8 mouse cellular contexts compared by ENCODE assay signal in genomic region chr2:168080431-168081246, GRCm38 (mm10). TPM values are rescaled to one million over a fixed set of nuclear protein-coding genes. Genes with fewer than 3 reads are reported as not detected.
DNase-seq lines count a peak whose midpoint lies in the region; ATAC-seq lines count a peak whose summit lies in the region.

Gene Pard6b, plus strand, starts transcription at chr2:168081004.

- peak; percentile 97 for DNase-seq in adrenal gland, adult (ENCODE audit: inconsistent age in 2 of 2, low spot score in 1 of 2)
- DNase-seq in embryo, embryonic 10.5 days (ENCODE audit: low spot score) = peak; percentile 98
- peak; percentile 90 for DNase-seq in gastrocnemius, postnatal 14 days
- peak; percentile 96 for DNase-seq in left cerebral cortex, postnatal 10 days (ENCODE audit: extremely low spot score in 1 of 2, low spot score in 2 of 2)
- peak; percentile 97 for DNase-seq in right cerebral cortex, postnatal 25 days
- peak; percentile 87 to 90 for DNase-seq in urinary bladder, postnatal 4 days (ENCODE audit: low spot score in 2 of 2)

- intact Hi-C loops in gastrocnemius, postnatal 14 days (cut with DNase I; ENCODE audit: low total_unique reads) = no loop called here
- intact Hi-C loops in left cerebral cortex, postnatal 10 days (cut with DNase I) = loop anchor here (10.0 kb wide), 1 partner anchor 396 kb away; the partner anchor contains the start of genes Cebpb and Tmem189

- peak; percentile 91 for ATAC-seq in inflammation-experienced regulatory T-cells, adult 6 months
- peak; percentile 90 for ATAC-seq in megakaryocyte-erythroid progenitor cell, adult 5-6 weeks (replicated peaks; ENCODE audit: low FRiP score, low TSS enrichment, poor library complexity, severe bottlenecking)

RNA-seq across cellular contexts. Expression of gene Pard6b, which starts in this region (rescaled TPM):
- 1 to 10 TPM in 1 of 2 experiments, under 1 TPM in 1; 0.74 to 1.4 TPM for total RNA-seq in gastrocnemius, postnatal 14 days (2021)
- 1 to 10 TPM in 2 of 3 experiments, under 1 TPM in 1; 0.41 to 1.2 (median 1.1) TPM for polyA plus RNA-seq in inflammation-experienced regulatory T-cells, adult 6 months (2017; shearing (Covaris generic))
- 1 to 10 TPM; 3.3 to 4.6 TPM for total RNA-seq in left cerebral cortex, postnatal 10 days (2021)
- 0.48 and 1.1 TPM in 2 replicates for total RNA-seq in megakaryocyte-erythroid progenitor cell, adult 5-6 weeks (2014; fragmentation: Nextera tagmentation)
- 1.6 and 3.8 TPM in 2 replicates for total RNA-seq in megakaryocyte-erythroid progenitor cell, adult 5-6 weeks (2017)

Comparison
In these comparisons a context has a peak if more than half of its experiments do, and no peak if none do; other contexts are left out.
1. Peak in every context shown above with its lines: DNase-seq and ATAC-seq.